Mouse (Mus musculus) MEL (cell line): ENCODE measurements around the gene Tesk2. TPM values are rescaled to one million over a fixed set of nuclear protein-coding genes. Genes with fewer than 3 reads are reported as not detected.

Source experiments
- DNase-seq: peaks from one replicate; pipeline ENCODE4 v3.0.0; 2011; ENCODE audit warnings: low read depth, low spot score
- H3K27ac ChIP-seq: 2 replicates; pipeline ENCODE4 v1.5.1; 2012; ENCODE audit warnings: low read depth, mild to moderate bottlenecking, control low read depth, low read length, moderate library complexity; ENCODE audit not compliant: control insufficient read depth
- H3K27me3 ChIP-seq, 2 experiments: fragments of 150-350 bp in 1 of 2; sonication (generic) in 1 of 2; 2 replicates each; pipeline ENCODE4 v1.6.1; 2012; ENCODE audit warnings: low read length in 2 of 2, mild to moderate bottlenecking in 2 of 2, improper control_type of control experiment in 1 of 2, moderate library complexity in 1 of 2; ENCODE audit not compliant: insufficient read depth in 2 of 2, control insufficient read depth in 1 of 2
- H3K36me3 ChIP-seq, 2 experiments: 2 replicates each; pipeline ENCODE4 v1.6.1; 2012 to 2014; ENCODE audit warnings: low read length in 2 of 2, improper control_type of control experiment in 1 of 2, inconsistent platforms in 1 of 2, mild to moderate bottlenecking in 1 of 2; ENCODE audit not compliant: insufficient read depth in 2 of 2, control insufficient read depth in 1 of 2
- H3K4me1 ChIP-seq, 2 experiments: fragments of 150-350 bp in 1 of 2; sonication (generic) in 1 of 2; 2 replicates each; pipeline ENCODE4 v1.6.1; 2012; ENCODE audit warnings: low read length in 2 of 2, improper control_type of control experiment in 1 of 2, mild to moderate bottlenecking in 1 of 2; ENCODE audit not compliant: insufficient read depth in 2 of 2, control insufficient read depth in 1 of 2
- H3K4me3 ChIP-seq, 2 experiments: fragments of 150-350 bp in 1 of 2; sonication (generic) in 1 of 2; 2 replicates each; pipeline ENCODE4 v1.5.1; 2012; ENCODE audit warnings: low read depth in 2 of 2, low read length in 2 of 2, mild to moderate bottlenecking in 2 of 2, moderate library complexity in 2 of 2, control low read depth in 1 of 2, improper control_type of control experiment in 1 of 2; ENCODE audit not compliant: control insufficient read depth in 1 of 2, insufficient read depth in 1 of 2
- H3K79me2 ChIP-seq: 2 replicates; pipeline ENCODE4 v1.6.1; 2012; ENCODE audit warnings: mild to moderate bottlenecking, low read length, moderate library complexity; ENCODE audit not compliant: control insufficient read depth, poor library complexity, insufficient read depth
- H3K9ac ChIP-seq: 2 replicates; pipeline ENCODE4 v1.6.1; 2012; ENCODE audit warnings: low read depth, mild to moderate bottlenecking, control low read depth, low read length, moderate library complexity; ENCODE audit not compliant: control insufficient read depth, poor library complexity, severe bottlenecking
- H3K9me3 ChIP-seq: fragments of 150-350 bp; sonication (generic); replicated peaks from 2 replicates; pipeline ENCODE4 v1.6.1; 2012; ENCODE audit warnings: mild to moderate bottlenecking, low read length, improper control_type of control experiment, moderate library complexity; ENCODE audit not compliant: insufficient read depth
- CHD1 ChIP-seq: IDR thresholded peaks from 2 replicates; pipeline ENCODE4 v1.6.1; 2012; ENCODE audit warnings: low read depth, mild to moderate bottlenecking, inconsistent platforms, low read length, improper control_type of control experiment
- CHD2 ChIP-seq: IDR thresholded peaks from 2 replicates; pipeline ENCODE4 v1.6.1; 2011; ENCODE audit warnings: low read length, improper control_type of control experiment
- E2F4 ChIP-seq: IDR thresholded peaks from 2 replicates; pipeline ENCODE4 v1.6.1; 2011; ENCODE audit warnings: low read depth, low read length, improper control_type of control experiment, borderline replicate concordance
- ELF1 ChIP-seq: IDR thresholded peaks from 2 replicates; pipeline ENCODE4 v1.6.1; 2014; ENCODE audit warnings: low read depth, mild to moderate bottlenecking, inconsistent platforms, low read length, improper control_type of control experiment, moderate library complexity
- EP300 ChIP-seq, 2 experiments: IDR thresholded peaks; 2 replicates each; pipeline ENCODE4 v1.6.1; 2011; ENCODE audit warnings: improper control_type of control experiment in 2 of 2, low read length in 2 of 2, low read depth in 1 of 2, mild to moderate bottlenecking in 1 of 2
- ETS1 ChIP-seq: IDR thresholded peaks from 2 replicates; pipeline ENCODE4 v1.6.1; 2012; ENCODE audit warnings: low read depth, mild to moderate bottlenecking, inconsistent platforms, low read length, improper control_type of control experiment, moderate library complexity
- GABPA ChIP-seq: IDR thresholded peaks from 2 replicates; pipeline ENCODE4 v1.6.1; 2012; ENCODE audit warnings: low read depth, mild to moderate bottlenecking, inconsistent platforms, low read length, improper control_type of control experiment, moderate library complexity
- GATA1 ChIP-seq: IDR thresholded peaks from 2 replicates; pipeline ENCODE4 v1.6.1; 2011; ENCODE audit warnings: low read depth, low read length, improper control_type of control experiment
- HCFC1 ChIP-seq: IDR thresholded peaks from 2 replicates; pipeline ENCODE4 v1.6.1; 2012; ENCODE audit warnings: low read depth, mild to moderate bottlenecking, inconsistent platforms, low read length, improper control_type of control experiment, moderate library complexity
- JUND ChIP-seq: IDR thresholded peaks from 2 replicates; pipeline ENCODE4 v1.6.1; 2011; ENCODE audit warnings: low read depth, mild to moderate bottlenecking, improper control_type of control experiment, low read length
- KAT2A ChIP-seq: conservative IDR thresholded peaks from 2 replicates; pipeline ENCODE4 v1.6.1; 2012; ENCODE audit warnings: low read depth, low read length, improper control_type of control experiment, inconsistent platforms
- MAFK ChIP-seq: IDR thresholded peaks from 2 replicates; pipeline ENCODE4 v1.6.1; 2011; ENCODE audit warnings: low read depth, mild to moderate bottlenecking, low read length, improper control_type of control experiment, borderline replicate concordance
- MAX ChIP-seq: IDR thresholded peaks from 2 replicates; pipeline ENCODE4 v1.6.1; 2011; ENCODE audit warnings: low read length, improper control_type of control experiment
- MAZ ChIP-seq: IDR thresholded peaks from 2 replicates; pipeline ENCODE4 v1.6.1; 2012; ENCODE audit warnings: low read depth, mild to moderate bottlenecking, inconsistent platforms, low read length, improper control_type of control experiment
- MEF2A ChIP-seq: IDR thresholded peaks from 2 replicates; pipeline ENCODE4 v1.6.1; 2014; ENCODE audit warnings: low read depth, mild to moderate bottlenecking, inconsistent platforms, low read length, improper control_type of control experiment; ENCODE audit not compliant: poor library complexity, insufficient replicate concordance, severe bottlenecking; ENCODE audit errors: extremely low read depth
- MXI1 ChIP-seq: IDR thresholded peaks from 2 replicates; pipeline ENCODE4 v1.6.1; 2011; ENCODE audit warnings: mild to moderate bottlenecking, low read depth, low read length, improper control_type of control experiment
- MYB ChIP-seq: IDR thresholded peaks from 2 replicates; pipeline ENCODE4 v1.6.1; 2011; ENCODE audit warnings: mild to moderate bottlenecking, low read depth, low read length, improper control_type of control experiment
- NELFE ChIP-seq: IDR thresholded peaks from 2 replicates; pipeline ENCODE4 v1.6.1; 2011; ENCODE audit warnings: low read depth, low read length, improper control_type of control experiment
- POLR2A ChIP-seq, 2 experiments: IDR thresholded peaks; 2 replicates each; pipeline ENCODE4 v1.6.1; 2011 to 2012; ENCODE audit warnings: low read length in 2 of 2, mild to moderate bottlenecking in 2 of 2, control low read depth in 1 of 2, improper control_type of control experiment in 1 of 2, low read depth in 1 of 2, moderate library complexity in 1 of 2; ENCODE audit not compliant: control insufficient read depth in 1 of 2, insufficient read depth in 1 of 2, poor library complexity in 1 of 2
- POLR2AphosphoS2 ChIP-seq: IDR thresholded peaks from 2 replicates; pipeline ENCODE4 v1.6.1; 2011; ENCODE audit warnings: low read length, improper control_type of control experiment
- POLR2AphosphoS5 ChIP-seq: IDR thresholded peaks from 2 replicates; pipeline ENCODE4 v1.6.1; 2012; ENCODE audit warnings: low read depth, borderline replicate concordance, mild to moderate bottlenecking, inconsistent platforms, low read length, moderate library complexity, mixed read lengths
- RAD21 ChIP-seq: IDR thresholded peaks from 2 replicates; pipeline ENCODE4 v1.6.1; 2011; ENCODE audit warnings: mild to moderate bottlenecking, low read depth, low read length, improper control_type of control experiment
- RCOR1 ChIP-seq: IDR thresholded peaks from 2 replicates; pipeline ENCODE4 v1.6.1; 2012; ENCODE audit warnings: low read depth, mild to moderate bottlenecking, inconsistent platforms, low read length, improper control_type of control experiment
- SIN3A ChIP-seq: IDR thresholded peaks from 2 replicates; pipeline ENCODE4 v1.6.1; 2012; ENCODE audit warnings: low read length, improper control_type of control experiment, inconsistent platforms
- SMC3 ChIP-seq: IDR thresholded peaks from 2 replicates; pipeline ENCODE4 v1.6.1; 2011; ENCODE audit warnings: low read depth, low read length, improper control_type of control experiment
- TBP ChIP-seq: IDR thresholded peaks from 2 replicates; pipeline ENCODE4 v1.8.0; 2011; ENCODE audit warnings: low read depth, low read length, improper control_type of control experiment
- TCF12 ChIP-seq: IDR thresholded peaks from 2 replicates; pipeline ENCODE4 v1.6.1; 2014; ENCODE audit warnings: low read depth, mild to moderate bottlenecking, inconsistent platforms, low read length, improper control_type of control experiment, moderate library complexity
- UBTF ChIP-seq: IDR thresholded peaks from 2 replicates; pipeline ENCODE4 v1.6.1; 2012; ENCODE audit warnings: low read depth, mild to moderate bottlenecking, inconsistent platforms, low read length, improper control_type of control experiment, moderate library complexity, borderline replicate concordance; ENCODE audit not compliant: insufficient read depth
- USF2 ChIP-seq, 2 experiments: IDR thresholded peaks; 2 replicates each; pipeline ENCODE4 v1.6.1; 2011 to 2012; ENCODE audit warnings: improper control_type of control experiment in 2 of 2, low read length in 2 of 2, borderline replicate concordance in 1 of 2, inconsistent platforms in 1 of 2, low read depth in 1 of 2, mild to moderate bottlenecking in 1 of 2; ENCODE audit not compliant: insufficient read depth in 1 of 2
- ZKSCAN1 ChIP-seq: IDR thresholded peaks from 2 replicates; pipeline ENCODE4 v1.6.1; 2012; ENCODE audit warnings: low read depth, mild to moderate bottlenecking, inconsistent platforms, low read length, improper control_type of control experiment, moderate library complexity
- ZMIZ1 ChIP-seq: IDR thresholded peaks from 2 replicates; pipeline ENCODE4 v1.6.1; 2012; ENCODE audit warnings: low read depth, mild to moderate bottlenecking, inconsistent platforms, low read length, improper control_type of control experiment, moderate library complexity
- polyA plus RNA-seq, 2 experiments: library from polyadenylated mRNA; stranded (reverse) in 1 of 2; unstranded in 1 of 2; fragments of >175 nt in 1 of 2; fragments of >200 nt in 1 of 2; gene quantifications; 2 replicates each; pipeline versions ENCODE4 v1.2.1 to v1.2.4; 2012; ENCODE audit warnings: low replicate concordance in 2 of 2, low read depth in 1 of 2; ENCODE audit not compliant: insufficient read length in 2 of 2, insufficient read depth in 1 of 2, missing spikeins in 1 of 2
- total RNA-seq: library from RNA; depleted of rRNA; stranded (reverse); fragments of 300-350 nt; gene quantifications from 2 replicates; pipeline ENCODE4 v1.2.3, GENCODE M21; 2012

The Tesk2 gene
- total and polyA plus RNA-seq, 3 experiments: 2.3 to 3.3 TPM; not detected in 1

GRCm38 (mm10) chr4:116707666-116708065, 13.1 kb upstream of the Tesk2 start:
- Histone ChIP-seq H3K9me3 (no peaks in the 10 kb centered on the region), H3K27me3 (no peaks in the 10 kb centered on the region), H3K27ac (peak overlapping the region; percentile 62), H3K79me2 (peaks cover 6% of the 10 kb centered on the region), H3K4me1 (peaks cover 0 to 12% of the 10 kb centered on the region in 2 experiments; a peak in 3 of 4 replicates), H3K9ac (peak overlapping the region; percentile 76), H3K4me3 (peak overlapping the region; percentile 70 to 71), H3K36me3 (peaks cover 1 to 19% of the 10 kb centered on the region in 2 experiments; a peak in 3 of 4 replicates)
- TF ChIP-seq EP300 (IDR thresholded peaks at IDR 0.05; ENCODE audit: low read depth in 1 of 2, low read length in 2 of 2): no peak
- TF ChIP-seq SMC3: no peak
- TF ChIP-seq ELF1: no peak
- TF ChIP-seq POLR2A (IDR thresholded peaks at IDR 0.05; ENCODE audit: control insufficient read depth in 1 of 2, insufficient read depth in 1 of 2, low read depth in 1 of 2, low read length in 2 of 2, poor library complexity in 1 of 2): no peak
- TF ChIP-seq POLR2AphosphoS5: no peak
- no peak for TF ChIP-seq SIN3A
- TF ChIP-seq NELFE: no peak
- TF ChIP-seq POLR2AphosphoS2: no peak
- no peak for TF ChIP-seq MYB
- no peak for TF ChIP-seq CHD2
- no peak for TF ChIP-seq RCOR1
- no peak for TF ChIP-seq TCF12
- no peak for TF ChIP-seq TBP
- TF ChIP-seq ZKSCAN1: no peak
- no peak for TF ChIP-seq ETS1
- no peak for TF ChIP-seq GATA1
- TF ChIP-seq MEF2A: no peak
- TF ChIP-seq ZMIZ1: no peak; the same call in 1 of the 2 replicates
- TF ChIP-seq CHD1: no peak
- TF ChIP-seq E2F4: no peak
- DNase-seq: peak; percentile 49

- Histone ChIP-seq H3K9me3 (no peaks in the 10 kb centered on the region), H3K4me1 (peaks cover 0 to 12% of the 10 kb centered on the region in 2 experiments; a peak in 3 of 4 replicates), H3K79me2 (peaks cover 6% of the 10 kb centered on the region), H3K9ac (peak within 1 kb of the TSS; percentile 76), H3K36me3 (peaks cover 1 to 19% of the 10 kb centered on the region in 2 experiments; a peak in 3 of 4 replicates), H3K4me3 (peak within 1 kb of the TSS; percentile 71 to 73), H3K27ac (peak within 1 kb of the TSS; percentile 63), H3K27me3 (no peaks in the 10 kb centered on the region)
- peak; percentile 99 for DNase-seq
- TF ChIP-seq USF2 (IDR thresholded peaks at IDR 0.05; ENCODE audit: borderline replicate concordance in 1 of 2, insufficient read depth in 1 of 2, low read depth in 1 of 2, low read length in 2 of 2) (no peak), MAZ (no peak), NELFE (peak; percentile 72), JUND (no peak), TCF12 (peak; percentile 60), ETS1 (peak; percentile 8; the same call in 1 of the 2 replicates), MXI1 (peak; percentile 93), TBP (peak; percentile 86), MAX (peak; percentile 90; the same call in 1 of the 2 replicates), ELF1 (peak; percentile 77; the same call in 1 of the 2 replicates), RAD21 (no peak), KAT2A (peak; percentile 100), CHD2 (peak; percentile 72), UBTF (no peak), HCFC1 (peak; percentile 96), MYB (peak; percentile 100), MAFK (no peak), GABPA (no peak)
These were observed 12.5 kb upstream of the Tesk2 start, which contains the start of the genes Mmachc and Ccdc163 for GRCm38 (mm10) chr4:116708201-116708764. Mmachc (minus strand) TSS chr4:116708406. Ccdc163 (plus strand) TSS chr4:116708509.
